Mouse (Mus musculus) spleen, adult 2 months (tissue): ENCODE results near the gene Drg1.
"Not testable (repeated sequence)": the region's sequence is repeated elsewhere in the genome, so short reads cannot be mapped to it uniquely, and the experiment has no call there.

Experiments used
- CTCF ChIP-seq: fragments of 200-500 bp; IDR thresholded peaks from 2 replicates; pipeline ENCODE4 v1.5.1; 2011; ENCODE audit warnings: mild to moderate bottlenecking, inconsistent platforms; ENCODE audit not compliant: insufficient read depth, insufficient read length, insufficient replicate concordance; ENCODE audit errors: extremely low read depth
- POLR2A ChIP-seq: fragments of 200-500 bp; IDR thresholded peaks from 2 replicates; pipeline ENCODE4 v1.6.1; 2011; ENCODE audit warnings: low read depth, low read length, inconsistent platforms

- not testable (repeated sequence) for TF ChIP-seq CTCF, POLR2A
Observed at GRCm38 (mm10) chr11:3181971-3182370, 84.2 kb downstream of the Drg1 start.
